Mouse (Mus musculus) CH12F3 (cell line): ENCODE results near the gene Olfr1143.

Source experiments
- in situ Hi-C: fragments of 300-500 bp; cut with MboI; formaldehyde crosslinking; loops from 2 replicates; pipeline ENCODE4 v1.14.3; 2020; ENCODE audit warnings: low sequenced_read_pairs

The Olfr1143 gene

DNA sequence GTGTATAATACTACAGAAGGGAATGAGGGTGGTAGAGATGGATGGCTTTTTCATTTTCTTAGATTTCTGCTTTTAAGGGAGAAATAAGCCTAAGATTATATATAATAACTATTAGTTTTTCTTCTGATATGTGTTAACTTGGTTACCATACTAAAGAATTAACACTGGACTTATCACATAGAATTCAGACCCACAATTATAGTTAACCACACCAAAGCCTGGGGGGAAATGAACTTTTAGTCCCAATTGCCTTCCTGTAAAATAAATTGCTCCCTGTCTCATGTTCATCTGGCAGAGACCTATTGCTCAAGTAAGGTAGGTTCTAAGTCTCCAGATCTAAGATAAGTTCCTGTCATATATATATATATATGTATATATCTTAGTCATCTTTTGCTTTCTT, at the start of gene Olfr1143:
TSS of gene Olfr1143 (plus strand) at position 301 of the 400 bp plus-strand sequence.
- in situ Hi-C loops = no loop called here

DNA sequence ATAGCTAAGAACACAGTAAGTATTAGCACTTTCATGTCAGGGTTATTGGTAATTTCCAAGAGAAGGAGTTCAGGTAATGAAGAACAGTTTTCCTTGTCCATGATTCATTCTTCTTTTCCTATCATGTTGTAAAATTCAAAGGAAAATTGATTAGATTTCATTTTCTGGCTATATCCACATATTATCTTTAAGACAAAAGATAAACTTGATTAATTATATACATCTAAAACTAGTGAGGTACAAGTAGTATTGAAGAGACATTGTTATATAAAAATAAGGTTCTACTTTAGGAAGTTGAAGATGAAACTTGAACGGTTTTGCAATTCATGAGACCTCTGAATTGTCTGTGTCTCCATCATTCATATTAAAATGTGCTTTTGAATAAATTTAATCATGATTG, 46.5 kb upstream of the Olfr1143 start, which contains the start of gene Olfr1141:
TSS of gene Olfr1141 (minus strand) at position 101 of the 400 bp plus-strand sequence.
- in situ Hi-C loops = no loop called here

GRCm38 (mm10) chr2:87776143-87776542, 24.2 kb upstream of the Olfr1143 start:
- in situ Hi-C loops = no loop called here

GRCm38 (mm10) chr2:87779183-87779582, 21.2 kb upstream of the Olfr1143 start, which contains the start of gene Olfr152:
Olfr152 (plus strand) TSS chr2:87779483.
- in situ Hi-C loops = no loop called here

- in situ Hi-C loops = no loop called here
These were observed 9.1 kb downstream of the Olfr1143 start, which contains the start of gene Olfr1145 for GRCm38 (mm10) chr2:87809522-87809921. Olfr1145 (plus strand) TSS chr2:87809822.

DNA sequence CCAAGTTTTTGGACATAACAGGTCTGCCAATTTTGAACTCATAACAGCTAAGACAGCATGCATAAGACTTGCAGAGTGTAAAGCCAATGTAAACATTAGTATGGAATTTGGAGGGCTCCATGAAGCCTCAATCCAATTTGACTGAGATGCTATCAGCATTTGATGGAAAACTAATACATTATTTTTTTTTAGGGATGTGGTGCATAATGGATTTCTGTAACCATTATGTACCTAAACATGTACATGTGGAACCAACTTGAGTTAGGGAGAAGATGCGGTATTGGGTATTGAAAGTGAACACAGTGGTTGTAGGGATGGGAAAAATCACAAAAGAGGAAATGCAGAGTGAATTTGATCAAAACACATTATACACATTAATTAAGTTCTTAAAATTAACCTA, 29.8 kb downstream of the Olfr1143 start, which contains the start of gene Olfr1148:
TSS of gene Olfr1148 (plus strand) at position 301 of the 400 bp plus-strand sequence.
- in situ Hi-C loops = no loop called here

DNA sequence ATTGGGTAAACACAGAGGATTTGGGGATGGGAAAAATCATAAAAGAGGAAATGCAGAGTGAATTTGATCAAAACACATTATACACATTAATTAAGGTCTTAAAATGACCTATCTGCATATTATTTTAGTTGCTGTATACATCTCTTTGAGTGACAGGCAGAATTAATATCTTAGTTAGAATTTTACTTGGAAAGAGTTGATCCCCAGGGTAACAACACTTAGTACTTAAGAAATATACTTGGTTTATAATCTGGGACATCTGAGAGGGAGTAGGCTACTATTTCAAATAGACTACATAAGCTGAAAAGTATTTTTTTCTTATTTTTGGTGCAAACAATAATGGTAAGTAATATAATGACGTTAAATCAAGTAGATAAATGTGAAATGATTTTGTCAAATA, 43.3 kb downstream of the Olfr1143 start, which contains the start of gene Olfr1150-ps1:
TSS of gene Olfr1150-ps1 (plus strand) at position 301 of the 400 bp plus-strand sequence.
- in situ Hi-C loops = no loop called here
